Mouse (Mus musculus) MEL (cell line): ENCODE measurements at regions not wholly inside any gene's neighbourhood (a gene's known extent, or its start where the extent isn't known, plus 50 kb on each side); places are given as distances from the start of the nearest gene placed in this dataset.

Experiments
- DNase-seq: peaks from one replicate; pipeline ENCODE4 v3.0.0; 2011; ENCODE audit warnings: low read depth, low spot score
- H3K27ac ChIP-seq: 2 replicates; pipeline ENCODE4 v1.5.1; 2012; ENCODE audit warnings: low read depth, mild to moderate bottlenecking, control low read depth, low read length, moderate library complexity; ENCODE audit not compliant: control insufficient read depth
- H3K27me3 ChIP-seq, 2 experiments: fragments of 150-350 bp in 1 of 2; sonication (generic) in 1 of 2; 2 replicates each; pipeline ENCODE4 v1.6.1; 2012; ENCODE audit warnings: low read length in 2 of 2, mild to moderate bottlenecking in 2 of 2, improper control_type of control experiment in 1 of 2, moderate library complexity in 1 of 2; ENCODE audit not compliant: insufficient read depth in 2 of 2, control insufficient read depth in 1 of 2
- H3K36me3 ChIP-seq, 2 experiments: 2 replicates each; pipeline ENCODE4 v1.6.1; 2012 to 2014; ENCODE audit warnings: low read length in 2 of 2, improper control_type of control experiment in 1 of 2, inconsistent platforms in 1 of 2, mild to moderate bottlenecking in 1 of 2; ENCODE audit not compliant: insufficient read depth in 2 of 2, control insufficient read depth in 1 of 2
- H3K4me1 ChIP-seq, 2 experiments: fragments of 150-350 bp in 1 of 2; sonication (generic) in 1 of 2; 2 replicates each; pipeline ENCODE4 v1.6.1; 2012; ENCODE audit warnings: low read length in 2 of 2, improper control_type of control experiment in 1 of 2, mild to moderate bottlenecking in 1 of 2; ENCODE audit not compliant: insufficient read depth in 2 of 2, control insufficient read depth in 1 of 2
- H3K4me3 ChIP-seq, 2 experiments: fragments of 150-350 bp in 1 of 2; sonication (generic) in 1 of 2; 2 replicates each; pipeline ENCODE4 v1.5.1; 2012; ENCODE audit warnings: low read depth in 2 of 2, low read length in 2 of 2, mild to moderate bottlenecking in 2 of 2, moderate library complexity in 2 of 2, control low read depth in 1 of 2, improper control_type of control experiment in 1 of 2; ENCODE audit not compliant: control insufficient read depth in 1 of 2, insufficient read depth in 1 of 2
- H3K79me2 ChIP-seq: 2 replicates; pipeline ENCODE4 v1.6.1; 2012; ENCODE audit warnings: mild to moderate bottlenecking, low read length, moderate library complexity; ENCODE audit not compliant: control insufficient read depth, poor library complexity, insufficient read depth
- H3K9ac ChIP-seq: 2 replicates; pipeline ENCODE4 v1.6.1; 2012; ENCODE audit warnings: low read depth, mild to moderate bottlenecking, control low read depth, low read length, moderate library complexity; ENCODE audit not compliant: control insufficient read depth, poor library complexity, severe bottlenecking
- H3K9me3 ChIP-seq: fragments of 150-350 bp; sonication (generic); replicated peaks from 2 replicates; pipeline ENCODE4 v1.6.1; 2012; ENCODE audit warnings: mild to moderate bottlenecking, low read length, improper control_type of control experiment, moderate library complexity; ENCODE audit not compliant: insufficient read depth
- BHLHE40 ChIP-seq: IDR thresholded peaks from 2 replicates; pipeline ENCODE4 v1.6.1; 2012; ENCODE audit warnings: low read depth, mild to moderate bottlenecking, inconsistent platforms, low read length, improper control_type of control experiment, borderline replicate concordance
- CHD2 ChIP-seq: IDR thresholded peaks from 2 replicates; pipeline ENCODE4 v1.6.1; 2011; ENCODE audit warnings: low read length, improper control_type of control experiment
- CTCF ChIP-seq, 3 experiments: IDR thresholded peaks in 2 of 3; conservative IDR thresholded peaks in 1 of 3; 2 replicates each; pipeline ENCODE4 v1.5.1; 2011 to 2012; ENCODE audit warnings: low read length in 3 of 3, low read depth in 2 of 3, mild to moderate bottlenecking in 2 of 3, improper control_type of control experiment in 1 of 3, inconsistent platforms in 1 of 3, mixed read lengths in 1 of 3, moderate library complexity in 1 of 3; ENCODE audit not compliant: control insufficient read depth in 1 of 3, insufficient read depth in 1 of 3, poor library complexity in 1 of 3, severe bottlenecking in 1 of 3
- E2F4 ChIP-seq: IDR thresholded peaks from 2 replicates; pipeline ENCODE4 v1.6.1; 2011; ENCODE audit warnings: low read depth, low read length, improper control_type of control experiment, borderline replicate concordance
- GABPA ChIP-seq: IDR thresholded peaks from 2 replicates; pipeline ENCODE4 v1.6.1; 2012; ENCODE audit warnings: low read depth, mild to moderate bottlenecking, inconsistent platforms, low read length, improper control_type of control experiment, moderate library complexity
- GATA1 ChIP-seq: IDR thresholded peaks from 2 replicates; pipeline ENCODE4 v1.6.1; 2011; ENCODE audit warnings: low read depth, low read length, improper control_type of control experiment
- JUND ChIP-seq: IDR thresholded peaks from 2 replicates; pipeline ENCODE4 v1.6.1; 2011; ENCODE audit warnings: low read depth, mild to moderate bottlenecking, improper control_type of control experiment, low read length
- KAT2A ChIP-seq: conservative IDR thresholded peaks from 2 replicates; pipeline ENCODE4 v1.6.1; 2012; ENCODE audit warnings: low read depth, low read length, improper control_type of control experiment, inconsistent platforms
- MAZ ChIP-seq: IDR thresholded peaks from 2 replicates; pipeline ENCODE4 v1.6.1; 2012; ENCODE audit warnings: low read depth, mild to moderate bottlenecking, inconsistent platforms, low read length, improper control_type of control experiment
- NELFE ChIP-seq: IDR thresholded peaks from 2 replicates; pipeline ENCODE4 v1.6.1; 2011; ENCODE audit warnings: low read depth, low read length, improper control_type of control experiment
- POLR2AphosphoS2 ChIP-seq: IDR thresholded peaks from 2 replicates; pipeline ENCODE4 v1.6.1; 2011; ENCODE audit warnings: low read length, improper control_type of control experiment
- RCOR1 ChIP-seq: IDR thresholded peaks from 2 replicates; pipeline ENCODE4 v1.6.1; 2012; ENCODE audit warnings: low read depth, mild to moderate bottlenecking, inconsistent platforms, low read length, improper control_type of control experiment
- SMC3 ChIP-seq: IDR thresholded peaks from 2 replicates; pipeline ENCODE4 v1.6.1; 2011; ENCODE audit warnings: low read depth, low read length, improper control_type of control experiment
- TCF12 ChIP-seq: IDR thresholded peaks from 2 replicates; pipeline ENCODE4 v1.6.1; 2014; ENCODE audit warnings: low read depth, mild to moderate bottlenecking, inconsistent platforms, low read length, improper control_type of control experiment, moderate library complexity
- USF2 ChIP-seq, 2 experiments: IDR thresholded peaks; 2 replicates each; pipeline ENCODE4 v1.6.1; 2011 to 2012; ENCODE audit warnings: improper control_type of control experiment in 2 of 2, low read length in 2 of 2, borderline replicate concordance in 1 of 2, inconsistent platforms in 1 of 2, low read depth in 1 of 2, mild to moderate bottlenecking in 1 of 2; ENCODE audit not compliant: insufficient read depth in 1 of 2
- ZKSCAN1 ChIP-seq: IDR thresholded peaks from 2 replicates; pipeline ENCODE4 v1.6.1; 2012; ENCODE audit warnings: low read depth, mild to moderate bottlenecking, inconsistent platforms, low read length, improper control_type of control experiment, moderate library complexity

GRCm38 (mm10) chr6:31085063-31085759, 126.3 kb upstream of the Klf14 start:
- DNase-seq = no peak
- H3K9me3 ChIP-seq = no peaks in the 10 kb centered on the region
- TF ChIP-seq BHLHE40 (no peak), NELFE (no peak), USF2 (IDR thresholded peaks at IDR 0.05; ENCODE audit: borderline replicate concordance in 1 of 2, insufficient read depth in 1 of 2, low read depth in 1 of 2, low read length in 2 of 2) (no peak), SMC3 (no peak), JUND (no peak), RCOR1 (no peak), KAT2A (no peak), CTCF (IDR thresholded peaks at IDR 0.05 in 2 of 3, conservative IDR thresholded peaks at IDR 0.05 in 1 of 3; ENCODE audit: control insufficient read depth in 1 of 3, insufficient read depth in 1 of 3, low read depth in 2 of 3, low read length in 3 of 3, poor library complexity in 1 of 3, severe bottlenecking in 1 of 3) (no peak), GABPA (no peak), CHD2 (no peak), MAZ (no peak), GATA1 (no peak), POLR2AphosphoS2 (no peak), E2F4 (no peak), ZKSCAN1 (no peak), TCF12 (no peak)
- no peak overlapping the region for H3K4me3 ChIP-seq
- H3K27ac ChIP-seq = no peak overlapping the region
- peaks cover 3 to 18% of the 10 kb centered on the region in 2 experiments for H3K4me1 ChIP-seq
- H3K27me3 ChIP-seq = no peaks in the 10 kb centered on the region
- no peak overlapping the region for H3K9ac ChIP-seq
- H3K79me2 ChIP-seq = no peaks in the 10 kb centered on the region
- peaks cover 17 to 19% of the 10 kb centered on the region in 2 experiments for H3K36me3 ChIP-seq

GRCm38 (mm10) chr6:31085760-31086108, 126.9 kb upstream of the Klf14 start:
- peaks cover 0 to 13% of the 10 kb centered on the region in 2 experiments; a peak in 3 of 4 replicates for H3K4me1 ChIP-seq
- TF ChIP-seq NELFE = no peak
- H3K9ac ChIP-seq = no peak overlapping the region
- no peak overlapping the region for H3K4me3 ChIP-seq
- no peaks in the 10 kb centered on the region for H3K79me2 ChIP-seq
- no peaks in the 10 kb centered on the region for H3K9me3 ChIP-seq
- peaks cover 14 to 17% of the 10 kb centered on the region in 2 experiments for H3K36me3 ChIP-seq
- no peak for DNase-seq
- H3K27me3 ChIP-seq = no peaks in the 10 kb centered on the region
- H3K27ac ChIP-seq = no peak overlapping the region
